25 mouse cellular contexts compared by ENCODE assay signal in genomic region chr10:127747254-127747653, GRCm38 (mm10). TPM values are rescaled to one million over a fixed set of nuclear protein-coding genes. Genes with fewer than 3 reads are reported as not detected.
A peak's percentile ranks its signal among the peaks of the same experiment; 100 is the strongest.
DNase-seq lines count a peak whose midpoint lies in the region; ATAC-seq and TF ChIP-seq lines count a peak whose summit lies in the region.
"Had no signal": no experiment of that assay in that cellular context is flagged by ENCODE, and none has a peak within 500 bp of the region (broad histone marks: within the 10 kb centered on the region; RNA-seq: fewer than 3 reads in every experiment).

No protein-coding gene starts in this region.

- no peak for ATAC-seq in heart, embryonic 14.5 days (ENCODE audit: insufficient number of reproducible peaks, insufficient read depth, low FRiP score, low read depth)
- ATAC-seq in granulocyte monocyte progenitor cell, adult 5-6 weeks (replicated peaks; ENCODE audit: poor library complexity, severe bottlenecking) = no peak
- no peak for ATAC-seq in lung, postnatal 0 days

- H3K27me3 ChIP-seq in heart, embryonic 14.5 days (ENCODE audit: control insufficient read depth, insufficient read depth, low read length) = no peaks in the 10 kb centered on the region
- H3K27me3 ChIP-seq in lung, postnatal 0 days (replicated peaks; ENCODE audit: insufficient read depth, low read length) = no peaks in the 10 kb centered on the region

- intact Hi-C loops in heart, postnatal 36 days (cut with DNase I) = no loop called here

- H3K9ac ChIP-seq in heart, embryonic 14.5 days (ENCODE audit: low read length) = peak overlapping the region; percentile 36; the same call in 1 of the 2 replicates
- H3K9ac ChIP-seq in lung, postnatal 0 days (replicated peaks; ENCODE audit: low read depth) = no peak overlapping the region

- no peak for TF ChIP-seq CTCF in lung, postnatal 0 days (IDR thresholded peaks at IDR 0.05)

- H3K4me3 ChIP-seq in heart, embryonic 14.5 days (ENCODE audit: control insufficient read depth in 1 of 2, insufficient read depth in 1 of 2, low read depth in 1 of 2, low read length in 2 of 2) = peak overlapping the region in 1 of 2 experiments; percentile 4; a peak in 1 of 4 replicates
- no peak overlapping the region for H3K4me3 ChIP-seq in lung, postnatal 0 days (ENCODE audit: low read depth, low read length)
- H3K4me3 ChIP-seq: midbrain, embryonic 10.5 days had no signal

- no peak for TF ChIP-seq EP300 in lung, postnatal 0 days (IDR thresholded peaks at IDR 0.05)

- peak overlapping the region; percentile 35 to 53; a peak in 3 of 4 replicates for H3K27ac ChIP-seq in heart, embryonic 14.5 days (replicated peaks in 1 of 2; ENCODE audit: control insufficient read depth in 1 of 2, insufficient read depth in 1 of 2, low read depth in 2 of 2, low read length in 2 of 2)
- no peak overlapping the region; the same call in 1 of the 2 replicates for H3K27ac ChIP-seq in lung, postnatal 0 days (ENCODE audit: low read length)
- H3K27ac ChIP-seq: midbrain, embryonic 10.5 days had no signal

- peak overlapping the region; percentile 64 for H3K4me2 ChIP-seq in heart, embryonic 14.5 days (ENCODE audit: low read length)
- H3K4me2 ChIP-seq in lung, postnatal 0 days (replicated peaks; ENCODE audit: low read depth, low read length) = no peak overlapping the region

- peaks cover 6 to 8% of the 10 kb centered on the region in 2 experiments; a peak in 3 of 4 replicates for H3K4me1 ChIP-seq in heart, embryonic 14.5 days (ENCODE audit: control insufficient read depth in 2 of 2, insufficient read depth in 2 of 2, low read length in 2 of 2)
- H3K4me1 ChIP-seq in lung, postnatal 0 days (ENCODE audit: insufficient read depth, low read depth, low read length) = peaks cover 3% of the 10 kb centered on the region; the same call in 1 of the 2 replicates

- H3K9me3 ChIP-seq in heart, embryonic 14.5 days (ENCODE audit: control insufficient read depth, low read length) = no peaks in the 10 kb centered on the region
- H3K9me3 ChIP-seq in lung, postnatal 0 days (ENCODE audit: low read length) = no peaks in the 10 kb centered on the region

- WGBS in heart, embryonic 14.5 days = 84% methylated on average over 8 of the region's 8 CpGs
- 90% methylated on average over 8 of the region's 8 CpGs for WGBS in lung, postnatal 0 days

- peaks cover 65% of the 10 kb centered on the region for H3K36me3 ChIP-seq in heart, embryonic 14.5 days (ENCODE audit: control insufficient read depth, insufficient read depth, low read length)
- H3K36me3 ChIP-seq in lung, postnatal 0 days (ENCODE audit: insufficient read depth, low read length) = peaks cover 37% of the 10 kb centered on the region; the same call in 1 of the 2 replicates

- DNase-seq in heart, postnatal 36 days = no peak
- peak; percentile 59 for DNase-seq in R1 (ENCODE audit: low read depth, low spot score)
- DNase-seq in kidney, adult 9 months = peak; percentile 69
- DNase-seq in kidney, postnatal 36 days = peak; percentile 73 to 77
- DNase-seq in lung, postnatal 0 days (ENCODE audit: low spot score) = no peak
- DNase-seq: cerebellum, adult 9-10 months; heart, postnatal 4 days; lung, adult 18-20 months; lung, postnatal 36 days; right cerebral cortex, adult 18-20 months; thymus, adult 18-20 months had no signal

RNA-seq across cellular contexts. Expression of gene Gpr182, which starts 4.3 kb away (rescaled TPM):
- 6.1 and 9.3 TPM in 2 replicates for polyA plus RNA-seq in heart, embryonic 14.5 days (2014; fragmentation: Nextera tagmentation; extraction: Ambion mirVana)
- total RNA-seq in heart, postnatal 36 days (2021) = 1 to 10 TPM; 3.5 to 4.0 TPM
- total RNA-seq in granulocyte monocyte progenitor cell, adult 5-6 weeks (2014; fragmentation: Nextera tagmentation) = not detected in 2 replicates
- total RNA-seq in granulocyte monocyte progenitor cell, adult 5-6 weeks (2017) = not detected in 2 replicates
- 18.6 and 23.2 TPM in 2 replicates for polyA plus RNA-seq in lung, postnatal 0 days (2015; fragmentation: Nextera tagmentation; extraction: Ambion mirVana)

RNA-seq across cellular contexts. Expression of gene Zbtb39, which starts 7.9 kb away (rescaled TPM):
- 2.3 and 2.6 TPM in 2 replicates for polyA plus RNA-seq in heart, embryonic 14.5 days (2014; fragmentation: Nextera tagmentation; extraction: Ambion mirVana)
- 1 to 10 TPM; 6.8 to 7.8 TPM for total RNA-seq in heart, postnatal 36 days (2021)
- total RNA-seq in granulocyte monocyte progenitor cell, adult 5-6 weeks (2014; fragmentation: Nextera tagmentation) = 6.7 and 7.2 TPM in 2 replicates
- total RNA-seq in granulocyte monocyte progenitor cell, adult 5-6 weeks (2017) = 2.6 and 3.6 TPM in 2 replicates
- polyA plus RNA-seq in lung, postnatal 0 days (2015; fragmentation: Nextera tagmentation; extraction: Ambion mirVana) = 1.7 and 2.0 TPM in 2 replicates

RNA-seq across cellular contexts. Expression of gene Rdh1, which starts 12.3 kb away (rescaled TPM):
- polyA plus RNA-seq in heart, embryonic 14.5 days (2014; fragmentation: Nextera tagmentation; extraction: Ambion mirVana) = not detected in 2 replicates
- total RNA-seq in heart, postnatal 36 days (2021) = under 1 TPM in 1 of 2 experiments, not detected in 1; 0.08 TPM
- not detected in 2 replicates for total RNA-seq in granulocyte monocyte progenitor cell, adult 5-6 weeks (2014; fragmentation: Nextera tagmentation)
- not detected in 2 replicates for total RNA-seq in granulocyte monocyte progenitor cell, adult 5-6 weeks (2017)
- 0.07 TPM in 1 of 2 replicates, not detected in the other for polyA plus RNA-seq in lung, postnatal 0 days (2015; fragmentation: Nextera tagmentation; extraction: Ambion mirVana)
- polyA plus RNA-seq: limb, embryonic 11.5 days; neural tube, embryonic 11.5 days; small intestine, adult 2 months had no signal

RNA-seq across cellular contexts. Expression of gene Rdh16f1, which starts 12.3 kb away (rescaled TPM):
- not detected in 2 replicates for polyA plus RNA-seq in heart, embryonic 14.5 days (2014; fragmentation: Nextera tagmentation; extraction: Ambion mirVana)
- under 1 TPM in 1 of 2 experiments, not detected in 1; 0.11 TPM for total RNA-seq in heart, postnatal 36 days (2021)
- total RNA-seq in granulocyte monocyte progenitor cell, adult 5-6 weeks (2014; fragmentation: Nextera tagmentation) = not detected in 2 replicates
- not detected in 2 replicates for total RNA-seq in granulocyte monocyte progenitor cell, adult 5-6 weeks (2017)
- polyA plus RNA-seq in lung, postnatal 0 days (2015; fragmentation: Nextera tagmentation; extraction: Ambion mirVana) = 0.47 TPM in 1 of 2 replicates, not detected in the other
- total RNA-seq: ES-E14; layer of hippocampus, adult 18-20 months; left cerebral cortex, adult 18-20 months had no signal
- polyA plus RNA-seq: C2C12; embryonic facial prominence, embryonic 14.5 days; limb, embryonic 11.5 days; midbrain, embryonic 10.5 days; small intestine, adult 2 months had no signal

RNA-seq across cellular contexts. Expression of gene Tac2, which starts 23.0 kb away (rescaled TPM):
- 1.3 TPM in 1 of 2 replicates, not detected in the other for polyA plus RNA-seq in heart, embryonic 14.5 days (2014; fragmentation: Nextera tagmentation; extraction: Ambion mirVana)
- not detected for total RNA-seq in heart, postnatal 36 days (2021)
- not detected in 2 replicates for total RNA-seq in granulocyte monocyte progenitor cell, adult 5-6 weeks (2014; fragmentation: Nextera tagmentation)
- total RNA-seq in granulocyte monocyte progenitor cell, adult 5-6 weeks (2017) = not detected in 2 replicates
- polyA plus RNA-seq in lung, postnatal 0 days (2015; fragmentation: Nextera tagmentation; extraction: Ambion mirVana) = not detected in 2 replicates
- total RNA-seq: adrenal gland, adult 18-20 months; gastrocnemius, adult 8-10 months; heart, postnatal 4 days had no signal
- polyA plus RNA-seq: C2C12; embryonic facial prominence, embryonic 14.5 days; midbrain, embryonic 10.5 days; urinary bladder, adult 2 months had no signal

Comparison
In these comparisons a context has a peak if more than half of its experiments do, and no peak if none do; other contexts are left out.
1. DNase-seq: peak in R1 (single experiment), kidney, adult 9 months (single experiment) and kidney, postnatal 36 days (2 of 2); none in heart, postnatal 36 days (0 of 2) and lung, postnatal 0 days (single experiment).
2. RNA of gene Gpr182, which starts 4.3 kb away (total RNA-seq): 3.5 to 4.0 TPM in heart, postnatal 36 days; not detected in granulocyte monocyte progenitor cell, adult 5-6 weeks; every median in the first group is over 4 times any median in the second.